Mouse (Mus musculus): Measurements from ENCODE around the gene Mical3.

- TF ChIP-seq CTCF (IDR thresholded peaks at IDR 0.05) (no peak), EP300 (IDR thresholded peaks at IDR 0.05; ENCODE audit: insufficient read depth, low read depth, low read length) (no peak), POLR2A (IDR thresholded peaks at IDR 0.05; ENCODE audit: insufficient read depth, low read depth, low read length) (no peak)
These were observed 191.9 kb downstream of the Mical3 start for GRCm38 (mm10) chr6:120938763-120939450.
